Mouse (Mus musculus) lung, adult 2 months (tissue): ENCODE data around the gene Hoxd10. TPM values are rescaled to one million over a fixed set of nuclear protein-coding genes. Genes with fewer than 3 reads are reported as not detected.

ENCODE experiments used
- DNase-seq: peaks from one replicate; pipeline ENCODE4 v3.0.0; 2022
- H3K4me1 ChIP-seq: fragments of 200-500 bp; 2 replicates; pipeline ENCODE4 v1.6.1; 2011; ENCODE audit warnings: low read length; ENCODE audit not compliant: control insufficient read depth, insufficient read depth
- H3K4me3 ChIP-seq: fragments of 200-500 bp; replicated peaks from 2 replicates; pipeline ENCODE3; 2011; ENCODE audit warnings: low read depth, mild to moderate bottlenecking, control low read depth, low read length; ENCODE audit errors: extremely low read depth
- CTCF ChIP-seq: fragments of 200-500 bp; IDR thresholded peaks from 2 replicates; pipeline ENCODE4 v1.5.1; 2011; ENCODE audit warnings: mild to moderate bottlenecking, low read length, control low read depth; ENCODE audit not compliant: insufficient read depth
- POLR2A ChIP-seq: fragments of 200-500 bp; IDR thresholded peaks from 2 replicates; pipeline ENCODE4 v1.6.1; 2011; ENCODE audit warnings: low read depth, mild to moderate bottlenecking, control low read depth, low read length, borderline replicate concordance; ENCODE audit errors: extremely low read depth
- WGBS: fragments of 180-500 bp; shearing (Covaris S2); methylation state at CpG from one replicate; pipeline ENCODE4 v1.1.7; 2018; 5-methylcytosine and 5-hydroxymethylcytosine counted together
- polyA plus RNA-seq: library from polyadenylated mRNA; depleted of rRNA; stranded (reverse); fragments of >200 nt; gene quantifications from 2 replicates; pipeline ENCODE4 v1.2.3, GENCODE M21; 2012

Gene Hoxd10
- polyA plus RNA-seq, 1 experiment, result not detected

- no peak overlapping the region for H3K4me3 ChIP-seq
- no peak for DNase-seq
- H3K4me1 ChIP-seq, result no peaks in the 10 kb centered on the region; the same call in 1 of the 2 replicates
- TF ChIP-seq CTCF (no peak), POLR2A (no peak)
- WGBS, result 2% methylated on average over 67 of the region's 69 CpGs
Observed at GRCm38 (mm10) chr2:74655821-74656631, 35.7 kb upstream of the Hoxd10 start.

DNA sequence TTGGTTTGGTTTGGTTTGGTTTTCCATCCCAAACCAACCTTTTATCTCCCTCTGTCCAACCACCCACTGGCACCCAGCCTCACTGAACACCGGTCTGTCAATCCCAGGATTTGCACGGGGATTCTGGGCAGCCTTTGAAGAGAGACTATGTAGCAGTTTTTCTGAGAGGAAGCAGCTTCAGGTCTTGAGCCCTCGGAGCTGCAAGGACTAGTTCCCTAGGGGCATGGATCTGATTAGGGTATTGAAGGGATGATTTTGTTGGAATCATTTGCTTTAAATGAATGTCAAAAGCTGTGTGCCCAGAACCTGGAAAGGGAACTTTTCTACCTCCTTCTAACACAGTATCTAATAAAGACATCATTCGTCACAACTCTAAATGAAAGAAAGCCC, 35.1 kb upstream of the Hoxd10 start:
- TF ChIP-seq CTCF (no peak), POLR2A (no peak)
- no peak overlapping the region for H3K4me3 ChIP-seq
- WGBS, result 12% methylated on average over 4 of the region's 4 CpGs
- no peaks in the 10 kb centered on the region; the same call in 1 of the 2 replicates for H3K4me1 ChIP-seq
- no peak for DNase-seq

DNA sequence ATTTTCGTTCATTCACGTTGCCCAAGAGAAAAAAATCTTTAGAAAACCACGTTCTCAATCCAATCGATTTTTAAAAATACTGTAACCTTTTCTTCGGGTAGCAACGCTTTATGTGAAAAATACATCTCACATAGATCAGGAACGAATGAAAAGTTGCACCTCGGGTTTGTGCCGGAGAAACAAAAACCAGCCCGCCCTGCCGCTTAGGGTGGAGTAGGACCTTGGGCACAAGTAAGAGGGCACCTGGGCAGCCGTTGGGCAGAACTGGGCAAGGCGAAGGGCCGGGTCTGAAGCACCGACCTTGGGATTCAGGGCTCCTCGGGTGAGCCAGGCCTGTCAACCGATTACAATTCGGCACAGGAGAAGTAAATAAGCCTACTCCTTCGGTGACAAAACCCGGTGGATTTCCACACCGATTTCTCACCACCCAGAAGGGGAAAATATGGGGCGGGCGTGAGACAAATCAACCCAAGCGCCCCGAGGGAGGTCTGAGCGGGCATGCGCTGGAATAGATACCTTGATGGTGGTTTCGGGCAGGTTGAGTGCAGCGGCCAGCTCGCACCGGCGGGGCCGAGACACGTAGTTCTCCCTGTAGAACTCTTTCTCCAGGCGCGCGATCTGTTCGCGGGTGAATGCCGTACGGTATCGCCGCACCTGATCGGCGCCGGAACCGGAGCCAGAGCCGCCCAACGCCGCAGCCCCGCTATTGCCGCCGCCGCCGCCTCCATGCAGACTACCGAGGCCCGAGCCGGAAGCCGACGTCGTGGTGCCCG, 34.3 kb upstream of the Hoxd10 start:
- no peaks in the 10 kb centered on the region; the same call in 1 of the 2 replicates for H3K4me1 ChIP-seq
- no peak for TF ChIP-seq POLR2A
- no peak for TF ChIP-seq CTCF
- 4% methylated on average over 62 of the region's 62 CpGs for WGBS
- no peak overlapping the region for H3K4me3 ChIP-seq
- no peak for DNase-seq

DNA sequence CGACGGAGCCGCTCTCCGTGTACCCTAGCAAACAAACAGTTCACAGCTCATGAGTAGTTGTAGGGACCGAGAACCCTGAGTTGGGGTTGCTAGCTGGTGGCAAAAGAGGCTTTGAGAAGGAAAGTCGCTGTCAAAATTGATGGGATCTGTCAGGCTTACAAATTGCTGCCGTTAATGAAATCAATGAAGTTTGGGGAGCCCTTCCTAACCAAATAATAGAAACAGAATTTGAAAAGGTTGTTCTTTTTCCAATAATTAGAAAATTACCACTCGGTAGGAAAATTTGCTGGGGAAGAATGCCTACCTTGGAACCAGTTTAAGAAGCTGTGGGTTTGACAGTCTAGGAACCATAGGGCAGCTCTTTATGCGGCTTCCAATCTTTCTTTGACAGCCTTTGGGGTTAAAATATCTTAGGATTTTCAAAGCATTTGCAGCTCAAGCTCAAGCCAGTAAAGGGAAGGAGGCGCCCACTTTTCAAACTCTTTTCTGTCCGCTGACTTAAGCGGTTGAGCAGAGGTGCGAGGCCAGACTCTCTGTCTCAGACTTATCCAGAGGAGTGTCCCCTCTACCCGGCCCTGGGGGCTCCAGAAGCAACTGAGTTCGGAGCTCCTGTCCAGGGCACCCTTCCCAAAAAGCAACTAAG, 33.6 kb upstream of the Hoxd10 start:
- Histone ChIP-seq H3K4me1 (no peaks in the 10 kb centered on the region; the same call in 1 of the 2 replicates), H3K4me3 (no peak overlapping the region)
- DNase-seq, result no peak
- TF ChIP-seq POLR2A, result no peak
- no peak for TF ChIP-seq CTCF
- 5% methylated on average over 15 of the region's 15 CpGs for WGBS

GRCm38 (mm10) chr2:74658667-74659371, 32.9 kb upstream of the Hoxd10 start:
- H3K4me3 ChIP-seq, result no peak overlapping the region
- 6% methylated on average over 47 of the region's 47 CpGs for WGBS
- no peak for TF ChIP-seq CTCF
- no peak for TF ChIP-seq POLR2A
- no peaks in the 10 kb centered on the region; the same call in 1 of the 2 replicates for H3K4me1 ChIP-seq
- no peak for DNase-seq

DNA sequence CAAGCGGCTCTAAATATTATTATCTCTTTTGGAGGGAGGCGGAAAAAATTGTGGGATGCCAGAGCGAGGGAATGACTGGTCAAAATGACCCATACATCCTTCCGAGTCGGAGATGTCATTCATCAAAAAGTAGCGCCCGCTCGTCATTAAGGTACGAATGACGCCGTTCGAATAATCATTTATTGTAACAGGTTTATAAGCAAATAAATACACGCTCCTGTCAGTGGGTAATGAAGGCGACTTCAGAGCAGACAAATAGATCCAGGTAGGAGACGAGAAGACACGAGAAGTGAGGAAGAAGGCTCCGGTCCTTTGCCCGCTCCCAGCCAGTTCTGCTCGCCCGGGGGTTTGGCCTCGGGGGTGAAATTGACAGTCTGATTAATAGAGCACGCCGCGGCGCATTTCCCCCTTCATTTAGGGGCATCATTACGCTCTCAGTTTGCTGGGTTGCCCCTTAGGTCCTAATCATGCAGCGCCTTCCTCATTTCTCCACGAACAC, 32.2 kb upstream of the Hoxd10 start, which contains the start of gene Evx2:
Gene Evx2 (minus strand): TSS at position 51 of the 499 bp plus-strand sequence.
- no peaks in the 10 kb centered on the region; the same call in 1 of the 2 replicates for H3K4me1 ChIP-seq
- TF ChIP-seq CTCF (no peak), POLR2A (no peak)
- DNase-seq, result no peak
- H3K4me3 ChIP-seq, result no peak within 1 kb of the TSS
- 6% methylated on average over 28 of the region's 28 CpGs for WGBS

GRCm38 (mm10) chr2:74660421-74661375, 31.0 kb upstream of the Hoxd10 start:
- Histone ChIP-seq H3K4me3 (no peak overlapping the region), H3K4me1 (no peaks in the 10 kb centered on the region; the same call in 1 of the 2 replicates)
- TF ChIP-seq POLR2A (no peak), CTCF (no peak)
- whole genome bisulfite sequencing, result 6% methylated on average over 30 of the region's 30 CpGs
- DNase-seq, result no peak

GRCm38 (mm10) chr2:74661685-74662084, 30.0 kb upstream of the Hoxd10 start:
- TF ChIP-seq POLR2A (no peak), CTCF (peak; percentile 26; the same call in 1 of the 2 replicates)
- no peaks in the 10 kb centered on the region for H3K4me1 ChIP-seq
- DNase-seq, result no peak
- 2% methylated on average over 14 of the region's 14 CpGs for WGBS
- no peak overlapping the region for H3K4me3 ChIP-seq
